Mouse (Mus musculus) myocyte (in vitro differentiated cells): Measurements from ENCODE around the gene Fth1. TPM values are rescaled to one million over a fixed set of nuclear protein-coding genes. Genes with fewer than 3 reads are reported as not detected.

Source experiments
- H3K27me3 ChIP-seq: one replicate; pipeline ENCODE4 v1.6.1; 2011; ENCODE audit not compliant: control insufficient read depth, insufficient read depth, insufficient read length
- H3K36me3 ChIP-seq: one replicate; pipeline ENCODE4 v1.6.1; 2011; ENCODE audit not compliant: control insufficient read depth, insufficient read depth
- H3K4me2 ChIP-seq: one replicate; pipeline ENCODE4 v1.6.1; 2011; ENCODE audit warnings: low read depth, control low read depth
- H3K4me3 ChIP-seq: one replicate; pipeline ENCODE4 v1.5.1; 2011; ENCODE audit warnings: mild to moderate bottlenecking, control low read depth, moderate library complexity
- H3K79me2 ChIP-seq: one replicate; pipeline ENCODE4 v1.6.1; 2011; ENCODE audit not compliant: control insufficient read depth, insufficient read depth
- H3ac ChIP-seq: one replicate; pipeline ENCODE4 v1.6.1; 2011; ENCODE audit not compliant: control insufficient read depth, insufficient read length
- CEBPB ChIP-seq: IDR thresholded peaks from 2 replicates; pipeline ENCODE4 v1.6.1; 2011; ENCODE audit warnings: mild to moderate bottlenecking, moderate library complexity; ENCODE audit not compliant: poor library complexity, insufficient read depth, severe bottlenecking
- E2F4 ChIP-seq: IDR thresholded peaks from one replicate; pipeline ENCODE4 v1.6.1; 2011; ENCODE audit warnings: mild to moderate bottlenecking, control low read depth, moderate library complexity; ENCODE audit not compliant: insufficient read depth
- MAX ChIP-seq: IDR thresholded peaks from one replicate; pipeline ENCODE4 v1.6.1; 2011; ENCODE audit warnings: low read depth, mild to moderate bottlenecking, control low read depth
- MYOD1 ChIP-seq, 3 experiments: IDR thresholded peaks; one replicate each; pipeline ENCODE4 v1.6.1; 2011; ENCODE audit warnings: control low read depth in 2 of 3, low read depth in 2 of 3, mild to moderate bottlenecking in 2 of 3, moderate library complexity in 1 of 3; ENCODE audit not compliant: insufficient read length in 2 of 3, control insufficient read depth in 1 of 3
- MYOG ChIP-seq, 3 experiments: IDR thresholded peaks; one replicate each; pipeline ENCODE4 v1.6.1; 2011; ENCODE audit warnings: control low read depth in 2 of 3, low read depth in 2 of 3, mild to moderate bottlenecking in 2 of 3; ENCODE audit not compliant: insufficient read length in 2 of 3, control insufficient read depth in 1 of 3, insufficient read depth in 1 of 3
- POLR2A ChIP-seq: IDR thresholded peaks from one replicate; pipeline ENCODE4 v1.6.1; 2011; ENCODE audit warnings: low read depth, mild to moderate bottlenecking, control low read depth, moderate library complexity; ENCODE audit not compliant: insufficient read length
- POLR2AphosphoS2 ChIP-seq: IDR thresholded peaks from one replicate; pipeline ENCODE4 v1.6.1; 2011; ENCODE audit warnings: low read depth, control low read depth; ENCODE audit not compliant: insufficient read length
- REST ChIP-seq: IDR thresholded peaks from one replicate; pipeline ENCODE4 v1.6.1; 2011; ENCODE audit warnings: mild to moderate bottlenecking, control low read depth, moderate library complexity; ENCODE audit not compliant: insufficient read depth, insufficient read length
- SRF ChIP-seq: IDR thresholded peaks from one replicate; pipeline ENCODE4 v1.6.1; 2011; ENCODE audit warnings: low read depth; ENCODE audit not compliant: control insufficient read depth, insufficient read length
- TCF12 ChIP-seq: IDR thresholded peaks from one replicate; pipeline ENCODE4 v1.6.1; 2011; ENCODE audit warnings: mild to moderate bottlenecking, control low read depth; ENCODE audit not compliant: poor library complexity, insufficient read depth, severe bottlenecking
- TCF3 ChIP-seq: IDR thresholded peaks from one replicate; pipeline ENCODE4 v1.6.1; 2011; ENCODE audit warnings: low read depth, control low read depth; ENCODE audit not compliant: insufficient read length
- USF1 ChIP-seq: IDR thresholded peaks from one replicate; pipeline ENCODE4 v1.6.1; 2011; ENCODE audit warnings: low read depth, mild to moderate bottlenecking, control low read depth, moderate library complexity
- polyA plus RNA-seq: library from polyadenylated mRNA; unstranded; fragments of >200 nt; fragmentation: generic; extraction: Trizol; gene quantifications from one replicate; pipeline ENCODE4 v1.2.1, GENCODE M21; 2012; ENCODE audit warnings: missing spikeins

The Fth1 gene
- polyA plus RNA-seq, 1 experiment = 6,603 TPM

GRCm38 (mm10) chr19:9977085-9977484 lies 3.3 kb upstream of the Fth1 start:
- Histone ChIP-seq H3K4me3 (no peak overlapping the region), H3K36me3 (no peaks in the 10 kb centered on the region), H3K79me2 (no peaks in the 10 kb centered on the region), H3K4me2 (no peak overlapping the region), H3K27me3 (no peaks in the 10 kb centered on the region), H3ac (no peak overlapping the region)
- TF ChIP-seq TCF12 (no peak), MYOG (IDR thresholded peaks at IDR 0.05; ENCODE audit: control insufficient read depth in 1 of 3, insufficient read depth in 1 of 3, insufficient read length in 2 of 3, low read depth in 2 of 3) (no peak), CEBPB (no peak), TCF3 (no peak), E2F4 (no peak), POLR2AphosphoS2 (no peak), MYOD1 (IDR thresholded peaks at IDR 0.05; ENCODE audit: control insufficient read depth in 1 of 3, insufficient read length in 2 of 3, low read depth in 2 of 3) (no peak), USF1 (no peak), POLR2A (no peak), SRF (no peak), MAX (no peak), REST (no peak)

- Histone ChIP-seq H3ac (no peak overlapping the region), H3K4me3 (no peak overlapping the region), H3K79me2 (peaks cover 8% of the 10 kb centered on the region), H3K4me2 (peak overlapping the region; percentile 65), H3K36me3 (no peaks in the 10 kb centered on the region), H3K27me3 (no peaks in the 10 kb centered on the region)
- TF ChIP-seq CEBPB = no peak
- TF ChIP-seq REST = no peak
- TF ChIP-seq E2F4 = no peak
- peak in 1 of 3 experiments; percentile 31 for TF ChIP-seq MYOG (IDR thresholded peaks at IDR 0.05; ENCODE audit: control insufficient read depth in 1 of 3, insufficient read depth in 1 of 3, insufficient read length in 2 of 3, low read depth in 2 of 3)
- peak; percentile 63 for TF ChIP-seq USF1
- TF ChIP-seq POLR2AphosphoS2 = no peak
- peak in 1 of 3 experiments; percentile 1 for TF ChIP-seq MYOD1 (IDR thresholded peaks at IDR 0.05; ENCODE audit: control insufficient read depth in 1 of 3, insufficient read length in 2 of 3, low read depth in 2 of 3)
- no peak for TF ChIP-seq POLR2A
- TF ChIP-seq SRF = no peak
These were observed 1.9 kb upstream of the Fth1 start for GRCm38 (mm10) chr19:9978431-9978951.

GRCm38 (mm10) chr19:9979156-9979555 lies 1.2 kb upstream of the Fth1 start:
- H3K27me3 ChIP-seq = no peaks in the 10 kb centered on the region
- H3K79me2 ChIP-seq = peaks cover 15% of the 10 kb centered on the region
- peaks cover 5% of the 10 kb centered on the region for H3K36me3 ChIP-seq
- peak overlapping the region; percentile 65 for H3K4me2 ChIP-seq
- H3K4me3 ChIP-seq = no peak overlapping the region
- H3ac ChIP-seq = no peak overlapping the region
- no peak for TF ChIP-seq CEBPB
- no peak for TF ChIP-seq USF1
- TF ChIP-seq MYOD1 (IDR thresholded peaks at IDR 0.05; ENCODE audit: control insufficient read depth in 1 of 3, insufficient read length in 2 of 3, low read depth in 2 of 3) = no peak
- no peak for TF ChIP-seq SRF
- TF ChIP-seq MAX = no peak

GRCm38 (mm10) chr19:9981621-9982020 lies 1.2 kb downstream of the Fth1 start:
- H3K36me3 ChIP-seq = peaks cover 27% of the 10 kb centered on the region
- H3ac ChIP-seq = peak overlapping the region; percentile 69
- peak overlapping the region; percentile 74 for H3K4me3 ChIP-seq
- peak overlapping the region; percentile 87 for H3K4me2 ChIP-seq
- H3K27me3 ChIP-seq = no peaks in the 10 kb centered on the region
- H3K79me2 ChIP-seq = peaks cover 23% of the 10 kb centered on the region
- no peak for TF ChIP-seq POLR2AphosphoS2
- no peak for TF ChIP-seq CEBPB
- TF ChIP-seq MYOD1 (IDR thresholded peaks at IDR 0.05; ENCODE audit: control insufficient read depth in 1 of 3, insufficient read length in 2 of 3, low read depth in 2 of 3) = peak; percentile 32 to 76 (median 67)
- peak in 1 of 3 experiments; percentile 10 for TF ChIP-seq MYOG (IDR thresholded peaks at IDR 0.05; ENCODE audit: control insufficient read depth in 1 of 3, insufficient read depth in 1 of 3, insufficient read length in 2 of 3, low read depth in 2 of 3)

GRCm38 (mm10) chr19:9982151-9982851 lies 1.9 kb downstream of the Fth1 start:
- Histone ChIP-seq H3K36me3 (peaks cover 27% of the 10 kb centered on the region), H3K4me3 (peak overlapping the region; percentile 74), H3ac (peak overlapping the region; percentile 69), H3K79me2 (peaks cover 23% of the 10 kb centered on the region), H3K4me2 (peak overlapping the region; percentile 87), H3K27me3 (no peaks in the 10 kb centered on the region)
- no peak for TF ChIP-seq REST
- TF ChIP-seq TCF3 = no peak
- no peak for TF ChIP-seq MYOG (IDR thresholded peaks at IDR 0.05; ENCODE audit: control insufficient read depth in 1 of 3, insufficient read depth in 1 of 3, insufficient read length in 2 of 3, low read depth in 2 of 3)
- no peak for TF ChIP-seq E2F4
- TF ChIP-seq SRF = peak; percentile 72
- no peak for TF ChIP-seq USF1
- TF ChIP-seq CEBPB = 0 out of 2 replicates have a peak, but pooled peaks have one; percentile 14
- no peak for TF ChIP-seq MAX
- peak; percentile 94 for TF ChIP-seq POLR2A
- peak in 1 of 3 experiments; percentile 41 for TF ChIP-seq MYOD1 (IDR thresholded peaks at IDR 0.05; ENCODE audit: control insufficient read depth in 1 of 3, insufficient read length in 2 of 3, low read depth in 2 of 3)
- TF ChIP-seq POLR2AphosphoS2 = peak; percentile 93
- TF ChIP-seq TCF12 = no peak
